Mouse (Mus musculus) kidney, postnatal 36 days (tissue): ENCODE results near the gene Rad18.
A peak's percentile ranks its signal among the peaks of the same experiment; 100 is the strongest.

Experiments used
- DNase-seq, 2 experiments: peaks; one replicate each; pipeline ENCODE4 v3.0.0; 2021 to 2022; ENCODE audit warnings: mixed read lengths in 2 of 2

The Rad18 gene

GRCm38 (mm10) chr6:112632071-112632470 lies 64.4 kb downstream of the Rad18 start:
- peak; percentile 15 to 42 for DNase-seq

- DNase-seq, result peak; percentile 19 to 45
Observed at GRCm38 (mm10) chr6:112630291-112630690, 66.2 kb downstream of the Rad18 start.

GRCm38 (mm10) chr6:112628301-112628700 lies 68.2 kb downstream of the Rad18 start:
- no peak for DNase-seq

- no peak for DNase-seq
Observed at GRCm38 (mm10) chr6:112622321-112622720, 74.2 kb downstream of the Rad18 start.

- no peak for DNase-seq
Observed at GRCm38 (mm10) chr6:112620027-112620426, 76.5 kb downstream of the Rad18 start.

- DNase-seq, result no peak
Observed at GRCm38 (mm10) chr6:112617728-112618318, 78.7 kb downstream of the Rad18 start.

GRCm38 (mm10) chr6:112609027-112609426 lies 87.5 kb downstream of the Rad18 start:
- no peak for DNase-seq

- no peak for DNase-seq
Observed at GRCm38 (mm10) chr6:112603866-112604265, 92.6 kb downstream of the Rad18 start.

GRCm38 (mm10) chr6:112594971-112595370 lies 101.5 kb downstream of the Rad18 start:
- no peak for DNase-seq

GRCm38 (mm10) chr6:112587912-112588311 lies 108.6 kb downstream of the Rad18 start:
- DNase-seq, result no peak

- DNase-seq, result no peak
Observed at GRCm38 (mm10) chr6:112586999-112587398, 109.5 kb downstream of the Rad18 start.

GRCm38 (mm10) chr6:112584961-112585360 lies 111.5 kb downstream of the Rad18 start:
- DNase-seq, result no peak

GRCm38 (mm10) chr6:112582022-112582421 lies 114.5 kb downstream of the Rad18 start:
- no peak for DNase-seq

GRCm38 (mm10) chr6:112577198-112577597 lies 119.3 kb downstream of the Rad18 start:
- no peak for DNase-seq

- DNase-seq, result no peak
Observed at GRCm38 (mm10) chr6:112574558-112574957, 121.9 kb downstream of the Rad18 start.

- DNase-seq, result no peak
Observed at GRCm38 (mm10) chr6:112570413-112570812, 126.1 kb downstream of the Rad18 start.
